Mouse (Mus musculus) neural tube, embryonic 11.5 days (tissue): ENCODE data around the gene Surf4. TPM values are rescaled to one million over a fixed set of nuclear protein-coding genes. Genes with fewer than 3 reads are reported as not detected.

Source experiments
- ATAC-seq: fragments of 200-750 bp; cut with Nextera tagmentation; 2 replicates; pipeline ENCODE4 v1.8.0; 2017; ENCODE audit warnings: moderate number of reproducible peaks, mild to moderate bottlenecking, moderate TSS enrichment, moderate library complexity; ENCODE audit not compliant: insufficient read depth, low FRiP score, low TSS enrichment
- DNase-seq: peaks from one replicate; pipeline ENCODE4 v3.0.0-alpha.2; 2015; ENCODE audit warnings: low spot score
- H3K27ac ChIP-seq: fragments of 300-500 bp; sonication (generic); 2 replicates; pipeline ENCODE4 v1.5.1; 2014; ENCODE audit warnings: low read depth, mild to moderate bottlenecking, low read length
- H3K27me3 ChIP-seq: fragments of 300-500 bp; sonication (generic); 2 replicates; pipeline ENCODE4 v1.6.1; 2014; ENCODE audit warnings: mild to moderate bottlenecking, low read length, mixed read lengths; ENCODE audit not compliant: control insufficient read depth, insufficient read depth
- H3K36me3 ChIP-seq: fragments of 300-500 bp; sonication (generic); 2 replicates; pipeline ENCODE4 v1.6.1; 2014; ENCODE audit warnings: mild to moderate bottlenecking, low read length, moderate library complexity, mixed read lengths; ENCODE audit not compliant: control insufficient read depth, insufficient read depth
- H3K4me1 ChIP-seq: fragments of 300-500 bp; sonication (generic); 2 replicates; pipeline ENCODE4 v1.6.1; 2014; ENCODE audit warnings: low read length, mixed read lengths; ENCODE audit not compliant: control insufficient read depth, insufficient read depth
- H3K4me2 ChIP-seq: fragments of 300-500 bp; sonication (generic); 2 replicates; pipeline ENCODE4 v1.6.1; 2014; ENCODE audit warnings: low read depth, mild to moderate bottlenecking, moderate library complexity
- H3K4me3 ChIP-seq: fragments of 300-500 bp; sonication (generic); 2 replicates; pipeline ENCODE4 v1.5.1; 2014; ENCODE audit warnings: low read depth, low read length
- H3K9ac ChIP-seq: fragments of 300-500 bp; sonication (generic); 2 replicates; pipeline ENCODE4 v1.6.1; 2014; ENCODE audit warnings: mild to moderate bottlenecking, low read length
- H3K9me3 ChIP-seq: fragments of 300-500 bp; sonication (generic); 2 replicates; pipeline ENCODE4 v1.6.1; 2016; ENCODE audit warnings: low read length; ENCODE audit not compliant: control insufficient read depth
- WGBS: fragments of 180-500 bp; shearing (Covaris S2); extraction: QIAGEN DNeasy Blood & Tissue Kit; methylation state at CpG from one replicate; pipeline ENCODE4 v1.1.7; 2014; 5-methylcytosine and 5-hydroxymethylcytosine counted together
- polyA plus RNA-seq: library from polyadenylated mRNA; unstranded; fragments of >200 nt; fragmentation: Nextera tagmentation; extraction: Ambion mirVana; gene quantifications from 2 replicates; pipeline ENCODE4 v1.2.1, GENCODE M21; 2014

The Surf4 gene
- 171 and 172 TPM in 2 replicates for polyA plus RNA-seq

DNA sequence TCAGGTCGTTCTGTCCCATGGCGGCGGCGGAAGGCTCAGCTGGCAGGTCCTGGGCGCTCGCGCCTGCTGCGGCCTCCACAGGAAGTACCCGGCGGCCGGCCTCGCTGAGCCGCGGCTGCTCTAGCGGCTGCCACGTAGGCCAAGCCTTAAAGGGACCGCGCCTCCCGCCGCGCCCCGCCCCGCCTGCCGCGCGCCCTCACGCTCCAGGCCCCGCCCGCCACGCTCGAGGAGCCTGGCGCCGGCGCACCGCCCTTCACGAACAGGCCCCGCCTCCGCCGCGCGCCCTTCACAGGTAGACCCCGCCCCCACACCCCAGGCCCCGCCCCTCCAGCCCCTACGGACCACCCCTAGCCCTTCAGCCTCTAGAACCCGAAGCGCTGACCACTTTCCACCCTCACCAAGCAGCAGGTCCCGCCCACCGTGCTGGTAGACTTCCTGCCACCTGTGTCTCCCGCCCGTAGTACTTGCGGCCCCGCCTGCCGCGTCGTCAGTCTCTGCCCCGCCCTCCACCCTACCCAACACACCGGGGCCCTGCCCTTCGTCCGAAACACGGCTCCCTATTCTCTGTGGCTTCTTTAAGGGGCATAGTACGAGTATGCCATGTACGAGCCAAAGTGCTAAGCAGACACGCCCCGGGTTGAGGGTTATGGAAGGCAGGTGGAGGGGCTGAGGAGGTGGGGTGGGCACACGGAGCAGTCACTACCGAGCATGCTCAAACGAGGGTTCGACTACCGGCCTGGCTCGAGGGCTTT is at the start of gene Surf4, which contains the start of gene Stkld1:
Gene Surf4 (minus strand): TSS at position 625 of the 752 bp plus-strand sequence.
Gene Stkld1 (plus strand): TSS at position 744 of the 752 bp plus-strand sequence.
- DNase-seq (peak; percentile 96), ATAC-seq (peak; percentile 88)
- Histone ChIP-seq H3K9ac (peak within 1 kb of the TSS; percentile 96), H3K36me3 (peaks cover 2% of the 10 kb centered on the region; the same call in 1 of the 2 replicates), H3K4me3 (peak within 1 kb of the TSS; percentile 96), H3K4me1 (peaks cover 15% of the 10 kb centered on the region; the same call in 1 of the 2 replicates), H3K9me3 (no peaks in the 10 kb centered on the region), H3K27ac (peak within 1 kb of the TSS; percentile 78), H3K4me2 (peak within 1 kb of the TSS; percentile 88), H3K27me3 (no peaks in the 10 kb centered on the region)
- under 1% methylated on average over 49 of the region's 70 CpGs for WGBS

GRCm38 (mm10) chr2:26980361-26980760 is 46.6 kb upstream of the Surf4 start:
- no peak overlapping the region for H3K4me2 ChIP-seq
- H3K4me3 ChIP-seq = no peak overlapping the region
- H3K9me3 ChIP-seq = no peaks in the 10 kb centered on the region
- H3K27me3 ChIP-seq = no peaks in the 10 kb centered on the region
- H3K4me1 ChIP-seq = no peaks in the 10 kb centered on the region
- ATAC-seq (no peak), DNase-seq (no peak)
- no peak overlapping the region for H3K27ac ChIP-seq
- no peaks in the 10 kb centered on the region for H3K36me3 ChIP-seq
- no peak overlapping the region for H3K9ac ChIP-seq
- WGBS = 89% methylated on average over 1 of the region's 1 CpGs

DNA sequence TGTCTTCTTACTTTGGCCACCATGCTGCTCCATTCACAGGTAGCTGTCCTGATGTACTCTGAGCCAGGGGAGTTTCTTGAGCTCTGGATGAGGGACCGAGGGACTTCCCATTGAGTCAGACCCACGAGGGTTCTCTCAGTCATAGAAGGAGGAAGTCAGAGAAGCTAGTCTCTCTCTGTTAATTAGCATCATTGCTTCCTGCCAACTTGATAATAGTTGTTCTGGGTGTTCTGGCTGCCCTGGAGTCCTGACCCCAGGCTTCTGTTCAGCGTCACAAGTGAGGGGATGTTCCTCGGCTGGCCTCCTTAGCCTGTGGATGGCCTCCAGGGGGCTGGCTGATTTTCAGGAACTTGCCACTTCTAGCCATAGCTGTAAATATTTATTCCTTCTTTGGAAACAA is 40.2 kb upstream of the Surf4 start:
- no peaks in the 10 kb centered on the region for H3K9me3 ChIP-seq
- H3K9ac ChIP-seq = no peak overlapping the region
- no peak for DNase-seq
- H3K27me3 ChIP-seq = no peaks in the 10 kb centered on the region
- H3K4me2 ChIP-seq = no peak overlapping the region
- no peaks in the 10 kb centered on the region for H3K36me3 ChIP-seq
- no peak for ATAC-seq
- WGBS = 64% methylated on average over 4 of the region's 4 CpGs
- no peak overlapping the region for H3K27ac ChIP-seq
- H3K4me1 ChIP-seq = 0 out of 2 replicates have a peak, but pooled peaks cover 3% of the 10 kb centered on the region
- H3K4me3 ChIP-seq = no peak overlapping the region

DNA sequence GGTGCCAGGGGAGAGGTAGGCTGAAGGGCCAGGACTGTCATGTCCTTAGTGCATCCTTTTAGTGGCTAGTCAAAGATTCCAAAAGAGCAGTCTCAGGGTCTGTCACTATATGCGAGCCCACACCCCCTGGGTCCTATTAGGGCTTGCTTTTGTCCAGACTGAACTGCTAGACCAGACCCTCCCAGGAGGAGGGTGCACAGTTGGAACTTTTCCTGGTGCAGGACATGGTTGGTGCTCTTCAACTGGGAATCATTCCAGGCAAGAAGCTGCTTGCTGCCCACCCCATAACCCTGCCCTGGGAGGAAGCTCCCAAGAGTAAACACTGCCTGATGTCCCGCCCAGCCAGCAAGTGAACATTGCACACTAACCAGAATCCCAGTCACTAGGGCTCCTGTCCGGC is 39.4 kb upstream of the Surf4 start, which contains the start of gene Adamts13:
Gene Adamts13 (plus strand): TSS at position 301 of the 400 bp plus-strand sequence.
- no peak within 1 kb of the TSS for H3K27ac ChIP-seq
- no peak within 1 kb of the TSS for H3K9ac ChIP-seq
- DNase-seq (no peak), ATAC-seq (no peak)
- H3K36me3 ChIP-seq = no peaks in the 10 kb centered on the region
- no peak within 1 kb of the TSS for H3K4me3 ChIP-seq
- 75% methylated on average over 3 of the region's 3 CpGs for WGBS
- H3K4me2 ChIP-seq = no peak within 1 kb of the TSS
- 0 out of 2 replicates have a peak, but pooled peaks cover 3% of the 10 kb centered on the region for H3K4me1 ChIP-seq
- no peaks in the 10 kb centered on the region for H3K27me3 ChIP-seq
- no peaks in the 10 kb centered on the region for H3K9me3 ChIP-seq

DNA sequence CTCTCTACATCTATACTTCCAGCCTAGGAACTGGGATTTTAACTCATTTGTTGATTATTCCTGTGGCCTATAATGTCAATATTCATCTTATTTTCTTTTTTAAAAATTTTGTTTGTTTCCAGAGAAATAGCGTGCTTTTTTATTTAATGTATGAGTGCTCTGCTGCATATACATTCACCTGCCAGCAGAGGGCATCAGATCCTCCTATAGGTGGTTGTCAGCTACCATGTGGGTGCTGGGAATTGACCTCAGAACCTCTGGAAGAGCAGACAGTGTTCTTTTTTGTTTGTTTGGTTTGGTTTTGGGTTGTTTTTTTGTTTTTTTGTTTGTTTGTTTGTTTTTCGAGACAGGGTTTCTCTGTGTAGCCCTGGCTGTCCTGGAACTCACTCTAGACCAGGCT is 33.5 kb upstream of the Surf4 start:
- WGBS = 79% methylated on average over 2 of the region's 2 CpGs
- Histone ChIP-seq H3K4me2 (no peak overlapping the region), H3K27ac (no peak overlapping the region), H3K9ac (no peak overlapping the region), H3K9me3 (no peaks in the 10 kb centered on the region), H3K4me1 (peaks cover 6% of the 10 kb centered on the region; the same call in 1 of the 2 replicates), H3K27me3 (no peaks in the 10 kb centered on the region), H3K36me3 (no peaks in the 10 kb centered on the region), H3K4me3 (no peak overlapping the region)
- ATAC-seq (no peak), DNase-seq (no peak)

DNA sequence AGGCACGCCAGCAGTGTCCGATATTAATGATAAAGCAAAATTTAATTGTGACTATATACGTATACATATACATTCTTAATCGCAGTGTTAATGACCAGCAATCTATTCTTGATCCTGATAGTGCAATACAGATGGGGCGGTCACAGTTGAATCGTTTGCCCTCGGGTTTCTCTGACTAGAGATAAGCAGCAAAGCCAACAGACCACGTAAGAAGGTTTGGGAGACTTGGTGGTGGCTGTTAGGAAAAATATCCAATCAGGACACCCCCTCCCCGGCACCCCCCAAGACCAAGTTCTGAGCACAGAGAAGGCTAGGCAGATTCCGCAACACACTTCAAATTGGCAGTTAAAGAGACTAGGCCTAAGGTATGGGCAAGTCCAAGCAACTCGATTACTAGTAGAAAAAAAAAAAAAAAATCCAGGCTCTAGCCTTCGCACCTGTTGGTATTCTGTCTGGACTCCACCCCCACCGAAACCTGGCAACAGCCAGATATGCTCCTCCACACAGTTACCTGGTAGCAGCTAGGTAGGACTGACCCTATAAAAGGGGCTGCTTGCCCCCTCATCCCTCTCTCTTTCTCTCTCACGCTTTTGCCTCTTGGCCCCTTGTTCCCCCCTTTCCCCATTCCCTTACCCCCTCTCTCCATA is 31.1 kb upstream of the Surf4 start:
- peak overlapping the region; percentile 73 for H3K9ac ChIP-seq
- no peak; the same call in 1 of the 2 replicates for ATAC-seq
- no peaks in the 10 kb centered on the region for H3K36me3 ChIP-seq
- DNase-seq = no peak
- WGBS = 21% methylated on average over 14 of the region's 14 CpGs
- no peaks in the 10 kb centered on the region for H3K27me3 ChIP-seq
- peak overlapping the region; percentile 93 for H3K27ac ChIP-seq
- peaks cover 6% of the 10 kb centered on the region; the same call in 1 of the 2 replicates for H3K4me1 ChIP-seq
- peak overlapping the region; percentile 75 for H3K4me3 ChIP-seq
- H3K4me2 ChIP-seq = peak overlapping the region; percentile 82
- H3K9me3 ChIP-seq = no peaks in the 10 kb centered on the region

- DNase-seq (peak; percentile 95), ATAC-seq (peak; percentile 93)
- Histone ChIP-seq H3K4me1 (peaks cover 6% of the 10 kb centered on the region; the same call in 1 of the 2 replicates), H3K4me3 (peak within 1 kb of the TSS; percentile 75), H3K27ac (peak within 1 kb of the TSS; percentile 93), H3K36me3 (peaks cover 3% of the 10 kb centered on the region; the same call in 1 of the 2 replicates), H3K9ac (peak within 1 kb of the TSS; percentile 73), H3K4me2 (peak within 1 kb of the TSS; percentile 82), H3K27me3 (no peaks in the 10 kb centered on the region), H3K9me3 (no peaks in the 10 kb centered on the region)
- under 1% methylated on average over 50 of the region's 50 CpGs for WGBS
Observed at GRCm38 (mm10) chr2:26963923-26964723, 30.4 kb upstream of the Surf4 start, which contains the start of gene Rexo4. Gene Rexo4, minus strand, starts transcription at chr2:26964386.

DNA sequence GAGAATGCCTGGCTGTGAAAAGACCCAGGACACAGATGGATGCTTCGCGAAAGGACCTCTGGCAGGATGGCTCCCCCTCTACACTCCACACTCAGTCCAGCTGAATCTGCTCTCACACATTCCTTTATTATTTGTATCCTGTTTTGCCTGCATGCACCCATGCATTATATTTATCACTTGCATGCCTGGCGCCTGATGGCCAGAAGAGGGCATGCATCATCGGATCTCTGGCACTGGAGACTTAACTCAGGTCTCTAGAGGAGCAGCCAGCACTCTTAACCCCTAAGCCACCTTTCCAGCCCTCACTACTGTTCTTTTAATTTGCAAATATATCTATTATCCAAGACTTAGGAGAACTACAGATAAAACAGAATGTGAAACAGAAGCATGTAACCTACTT is 27.0 kb upstream of the Surf4 start:
- no peaks in the 10 kb centered on the region for H3K9me3 ChIP-seq
- no peak overlapping the region for H3K9ac ChIP-seq
- H3K27me3 ChIP-seq = no peaks in the 10 kb centered on the region
- no peak for ATAC-seq
- no peak for DNase-seq
- WGBS = 84% methylated on average over 4 of the region's 4 CpGs
- H3K4me1 ChIP-seq = peaks cover 6% of the 10 kb centered on the region; the same call in 1 of the 2 replicates
- H3K27ac ChIP-seq = no peak overlapping the region
- no peak overlapping the region for H3K4me3 ChIP-seq
- H3K36me3 ChIP-seq = peaks cover 5% of the 10 kb centered on the region
- no peak overlapping the region for H3K4me2 ChIP-seq
